Mouse (Mus musculus) liver, adult 2 months (tissue): ENCODE results near the gene Rhbg.

Experiments used
- CTCF ChIP-seq: fragments of 200-500 bp; IDR thresholded peaks from 2 replicates; pipeline ENCODE4 v1.5.1; 2011; ENCODE audit warnings: low read depth, low read length, control low read depth
- POLR2A ChIP-seq: fragments of 200-500 bp; IDR thresholded peaks from 2 replicates; pipeline ENCODE4 v1.6.1; 2011; ENCODE audit warnings: low read length, control low read depth; ENCODE audit not compliant: insufficient read depth; ENCODE audit errors: extremely low read depth

DNA sequence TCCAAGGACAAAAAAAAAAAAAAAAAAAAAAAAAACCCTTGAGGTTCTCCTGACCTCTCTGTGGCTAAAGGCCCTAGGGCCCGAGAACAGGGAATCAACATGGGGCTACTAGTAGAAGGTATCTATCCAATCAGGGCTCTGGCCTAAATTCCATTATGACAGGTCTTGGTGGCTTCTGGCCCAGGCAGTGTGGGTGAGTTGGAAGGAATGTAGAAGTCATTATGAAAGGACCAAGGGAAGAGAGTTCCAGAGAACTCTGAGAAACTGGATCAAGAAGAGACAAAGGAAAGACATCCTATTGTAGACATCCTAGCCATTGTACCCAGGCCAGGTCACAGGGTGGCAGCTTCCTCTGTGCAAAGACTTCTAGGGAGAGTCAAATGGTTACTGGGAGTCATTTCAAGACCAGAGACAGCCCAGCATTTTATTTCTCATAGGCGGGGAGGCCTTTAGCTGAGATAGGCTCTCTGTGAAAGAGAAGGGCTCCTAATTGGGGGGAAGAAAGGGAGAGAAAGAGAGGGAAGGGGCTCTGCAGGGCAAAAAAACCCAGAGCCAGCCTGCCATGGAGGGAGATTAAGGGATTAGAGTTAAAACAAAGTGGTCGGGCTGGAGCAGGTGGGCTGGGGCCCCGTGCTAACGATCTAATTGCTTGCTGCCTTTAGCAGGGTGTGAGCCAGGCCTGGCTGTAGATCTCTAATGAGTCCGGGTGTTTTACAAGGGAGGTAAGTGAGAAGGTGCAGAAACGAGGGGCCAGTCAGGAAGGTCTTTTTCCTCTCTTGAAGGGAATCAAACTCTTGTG, 21.5 kb downstream of the Rhbg start:
- TF ChIP-seq CTCF (no peak), POLR2A (no peak)
